ENCODE assay signal across 9 mouse cellular contexts in the genomic region with DNA sequence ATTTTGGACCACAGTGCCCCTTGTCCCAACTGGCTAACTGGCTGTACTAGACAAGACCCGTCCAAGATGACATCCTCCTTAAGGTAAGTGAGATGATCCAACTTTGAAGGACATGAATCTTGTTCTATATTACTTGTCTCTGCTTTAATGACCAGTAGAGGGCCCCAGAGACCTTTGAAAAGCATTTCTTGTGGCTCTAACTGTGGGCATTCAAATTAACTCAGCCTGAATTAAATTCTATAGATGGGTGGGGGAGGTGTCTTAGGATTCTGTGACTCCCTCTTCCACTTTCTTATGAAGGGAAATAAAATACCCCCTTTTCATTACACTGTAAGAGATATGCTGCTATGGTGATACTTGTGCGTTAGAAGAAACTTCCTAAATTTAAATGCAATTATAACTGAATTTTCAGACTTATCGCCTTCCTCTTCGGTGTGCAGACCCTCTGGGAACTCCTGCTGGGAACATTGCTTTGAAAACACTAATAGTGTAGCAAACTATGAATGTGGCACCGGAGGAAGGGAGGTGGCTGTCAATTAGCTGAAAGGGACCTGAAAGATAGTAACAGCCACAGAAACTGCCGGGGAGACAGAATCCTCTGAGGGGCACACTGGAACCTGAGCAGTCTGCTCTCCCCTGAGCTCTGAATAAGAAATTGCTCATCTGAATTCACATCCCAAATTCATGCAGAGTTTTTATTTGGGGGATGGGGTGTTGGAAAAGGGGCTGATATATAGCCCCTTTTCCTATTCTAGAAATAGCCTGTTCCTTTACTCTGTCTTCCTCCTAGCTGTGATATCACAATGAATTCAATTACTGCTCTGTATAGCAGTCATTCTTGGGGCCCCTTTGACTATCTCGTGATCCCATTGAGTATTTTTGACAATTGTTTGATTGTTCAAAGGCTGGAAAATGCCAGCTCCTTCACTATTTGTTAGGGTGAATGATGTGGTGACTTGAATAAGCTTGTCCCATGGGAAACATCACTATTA.
DNase-seq lines count a peak whose midpoint lies in the region; ATAC-seq and TF ChIP-seq lines count a peak whose summit lies in the region.
"Had no signal": no experiment of that assay in that cellular context is flagged by ENCODE, and none has a peak within 500 bp of the region (broad histone marks: within the 10 kb centered on the region; RNA-seq: fewer than 3 reads in every experiment).

No protein-coding gene starts in this region.

- 55% methylated on average over 7 of the region's 7 CpGs for WGBS in heart, adult 2 months
- 46% methylated on average over 7 of the region's 7 CpGs for WGBS in heart, embryonic 11.5 days (ENCODE audit: insufficient replicate concordance)
- 3% methylated on average over 7 of the region's 7 CpGs for WGBS in forebrain, embryonic 14.5 days
- WGBS in midbrain, postnatal 0 days, result 12% methylated on average over 7 of the region's 7 CpGs

- H3K36me3 ChIP-seq in heart, adult 2 months (ENCODE audit: control insufficient read depth, insufficient read depth, low read length), result no peaks in the 10 kb centered on the region; the same call in 1 of the 2 replicates
- H3K36me3 ChIP-seq in heart, embryonic 11.5 days (ENCODE audit: control insufficient read depth, insufficient read depth, low read length), result no peaks in the 10 kb centered on the region
- H3K36me3 ChIP-seq in forebrain, embryonic 14.5 days (ENCODE audit: control insufficient read depth, insufficient read depth, low read length), result no peaks in the 10 kb centered on the region
- no peaks in the 10 kb centered on the region for H3K36me3 ChIP-seq in midbrain, postnatal 0 days (ENCODE audit: insufficient read depth, low read length)
- H3K36me3 ChIP-seq: stomach, embryonic 15.5 days had no signal

- peak; percentile 85 for TF ChIP-seq CTCF in heart, adult 2 months (IDR thresholded peaks at IDR 0.05)
- TF ChIP-seq CTCF in midbrain, postnatal 0 days (IDR thresholded peaks at IDR 0.05), result peak; percentile 90

- no peaks in the 10 kb centered on the region for H3K79me2 ChIP-seq in heart, adult 2 months (replicated peaks; ENCODE audit: control insufficient read depth, insufficient read depth, low read length)

- no peaks in the 10 kb centered on the region for H3K9me3 ChIP-seq in heart, embryonic 11.5 days (replicated peaks; ENCODE audit: control insufficient read depth, low read length)
- H3K9me3 ChIP-seq in forebrain, embryonic 14.5 days (replicated peaks; ENCODE audit: control insufficient read depth, low read length), result no peaks in the 10 kb centered on the region
- no peaks in the 10 kb centered on the region for H3K9me3 ChIP-seq in midbrain, postnatal 0 days (ENCODE audit: low read length)
- H3K9me3 ChIP-seq: stomach, embryonic 15.5 days had no signal

- no peaks in the 10 kb centered on the region for H3K27me3 ChIP-seq in heart, adult 2 months (ENCODE audit: control insufficient read depth, insufficient read depth, low read length)
- no peaks in the 10 kb centered on the region for H3K27me3 ChIP-seq in heart, embryonic 11.5 days (ENCODE audit: control insufficient read depth, insufficient read depth, low read length)
- no peaks in the 10 kb centered on the region for H3K27me3 ChIP-seq in forebrain, embryonic 14.5 days (replicated peaks; ENCODE audit: control insufficient read depth, insufficient read depth, low read length)
- no peaks in the 10 kb centered on the region for H3K27me3 ChIP-seq in midbrain, postnatal 0 days (ENCODE audit: insufficient read depth, low read length)
- H3K27me3 ChIP-seq: stomach, embryonic 15.5 days had no signal

- H3K4me2 ChIP-seq in heart, embryonic 11.5 days, result no peak overlapping the region
- peak overlapping the region; percentile 27 for H3K4me2 ChIP-seq in forebrain, embryonic 14.5 days (ENCODE audit: low read length)
- H3K4me2 ChIP-seq in midbrain, postnatal 0 days (ENCODE audit: low read depth, low read length, poor library complexity, severe bottlenecking), result peak overlapping the region; percentile 29
- H3K4me2 ChIP-seq: stomach, embryonic 15.5 days had no signal

- H3K9ac ChIP-seq in heart, adult 2 months (ENCODE audit: low read depth, low read length), result no peak overlapping the region
- no peak overlapping the region for H3K9ac ChIP-seq in heart, embryonic 11.5 days (ENCODE audit: low read depth, low read length)
- H3K9ac ChIP-seq in forebrain, embryonic 14.5 days (ENCODE audit: low read length), result 0 out of 2 replicates have a peak overlapping the region, but pooled peaks have one; percentile 6
- H3K9ac ChIP-seq in midbrain, postnatal 0 days (replicated peaks; ENCODE audit: low read length, poor library complexity, severe bottlenecking), result 0 out of 2 replicates have a peak overlapping the region, but pooled peaks have one; percentile 1
- H3K9ac ChIP-seq: stomach, embryonic 15.5 days had no signal

- no peaks in the 10 kb centered on the region for H3K4me1 ChIP-seq in heart, adult 2 months (ENCODE audit: control insufficient read depth, insufficient read depth, low read length)
- no peaks in the 10 kb centered on the region for H3K4me1 ChIP-seq in heart, embryonic 11.5 days (ENCODE audit: control insufficient read depth, insufficient read depth, low read length)
- peaks cover 3% of the 10 kb centered on the region; the same call in 1 of the 2 replicates for H3K4me1 ChIP-seq in forebrain, embryonic 14.5 days (ENCODE audit: control insufficient read depth, insufficient read depth, low read length)
- no peaks in the 10 kb centered on the region for H3K4me1 ChIP-seq in midbrain, postnatal 0 days (ENCODE audit: insufficient read depth, low read length)
- H3K4me1 ChIP-seq: stomach, embryonic 15.5 days had no signal

- H3K4me3 ChIP-seq in heart, adult 2 months, result no peak overlapping the region
- no peak overlapping the region for H3K4me3 ChIP-seq in heart, embryonic 11.5 days (ENCODE audit: low read depth, low read length)
- H3K4me3 ChIP-seq in forebrain, embryonic 14.5 days (ENCODE audit: low read depth, low read length), result no peak overlapping the region
- no peak overlapping the region for H3K4me3 ChIP-seq in midbrain, postnatal 0 days (ENCODE audit: low read depth, low read length)
- H3K4me3 ChIP-seq: stomach, embryonic 15.5 days had no signal

- TF ChIP-seq POLR2A in heart, adult 2 months (IDR thresholded peaks at IDR 0.05; ENCODE audit: insufficient read depth, low read depth, low read length), result no peak

- TF ChIP-seq EP300 in heart, adult 2 months (IDR thresholded peaks at IDR 0.05; ENCODE audit: insufficient read depth, low read depth, low read length), result no peak

- DNase-seq in heart, adult 2 months, result no peak
- DNase-seq in A20 (ENCODE audit: low read depth, low spot score) (peak; percentile 2), WW6 (ENCODE audit: low read depth, low spot score) (peak; percentile 1)
- DNase-seq in forebrain, embryonic 14.5 days (ENCODE audit: low spot score), result peak; percentile 91
- peak; percentile 59 for DNase-seq in layer of hippocampus, adult 9-10 months (ENCODE audit: low spot score)
- DNase-seq in midbrain, postnatal 0 days (ENCODE audit: low spot score), result peak; percentile 92

- ATAC-seq in heart, embryonic 11.5 days (replicated peaks; ENCODE audit: insufficient number of reproducible peaks, low FRiP score, low TSS enrichment), result no peak
- peak; percentile 79 for ATAC-seq in forebrain, embryonic 14.5 days
- peak; percentile 56 for ATAC-seq in midbrain, postnatal 0 days (ENCODE audit: low FRiP score)
- ATAC-seq in erythroid progenitor cell, adult 5-6 weeks (replicated peaks; ENCODE audit: low FRiP score, poor library complexity, severe bottlenecking), result no peak

- H3K27ac ChIP-seq in heart, adult 2 months, result no peak overlapping the region
- H3K27ac ChIP-seq in heart, embryonic 11.5 days (ENCODE audit: low read depth, low read length), result no peak overlapping the region
- H3K27ac ChIP-seq in forebrain, embryonic 14.5 days (ENCODE audit: low read depth, low read length), result no peak overlapping the region
- no peak overlapping the region for H3K27ac ChIP-seq in midbrain, postnatal 0 days (ENCODE audit: low read depth, low read length)
- H3K27ac ChIP-seq: stomach, embryonic 15.5 days had no signal

- intact Hi-C loops in heart, adult 2 months (cut with DNase I), result loop anchor here (10.0 kb wide), 1 partner anchor 292 kb away; no protein-coding TSS in a partner anchor

Comparison
In these comparisons a context has a peak if more than half of its experiments do, and no peak if none do; other contexts are left out.
1. DNase-seq: peak in A20 (single experiment), WW6 (single experiment), forebrain, embryonic 14.5 days (single experiment), layer of hippocampus, adult 9-10 months (single experiment) and midbrain, postnatal 0 days (single experiment); none in heart, adult 2 months (0 of 2).
2. H3K9ac ChIP-seq: peak in forebrain, embryonic 14.5 days (single experiment) and midbrain, postnatal 0 days (single experiment); none in heart, adult 2 months (single experiment) and heart, embryonic 11.5 days (single experiment).
3. ATAC-seq: peak in forebrain, embryonic 14.5 days (single experiment) and midbrain, postnatal 0 days (single experiment); none in heart, embryonic 11.5 days (single experiment) and erythroid progenitor cell, adult 5-6 weeks (single experiment).